In genomic region chr17:34263068-34263467, GRCm38 (mm10) we compare ENCODE assay signal across 8 mouse cellular contexts. TPM values are rescaled to one million over a fixed set of nuclear protein-coding genes. Genes with fewer than 3 reads are reported as not detected.
A peak's percentile ranks its signal among the peaks of the same experiment; 100 is the strongest.
DNase-seq lines count a peak whose midpoint lies in the region; ATAC-seq and TF ChIP-seq lines count a peak whose summit lies in the region.

No protein-coding gene starts in this region.

- peak overlapping the region; percentile 96 for H3K4me2 ChIP-seq in forebrain, embryonic 15.5 days (replicated peaks)

- peak; percentile 20 for DNase-seq in G1E (ENCODE audit: low spot score)
- peak; percentile 26 for DNase-seq in cerebellum, adult 11 months
- DNase-seq in layer of hippocampus, adult 2 months (ENCODE audit: low spot score in 2 of 2): peak; percentile 68 to 77
- DNase-seq in lung, adult 2 months: peak; percentile 70
- peak; percentile 77 for DNase-seq in thymus, adult 2 months

- no peak overlapping the region for H3K9ac ChIP-seq in forebrain, embryonic 15.5 days (replicated peaks)

- no peaks in the 10 kb centered on the region for H3K36me3 ChIP-seq in G1E (replicated peaks)
- H3K36me3 ChIP-seq in forebrain, embryonic 15.5 days: no peaks in the 10 kb centered on the region
- no peaks in the 10 kb centered on the region for H3K36me3 ChIP-seq in thymus, adult 2 months (ENCODE audit: control insufficient read depth, insufficient read depth, low read length)

- no peak overlapping the region for H3K27ac ChIP-seq in forebrain, embryonic 15.5 days (replicated peaks)
- no peak overlapping the region for H3K27ac ChIP-seq in layer of hippocampus, adult 2 months
- H3K27ac ChIP-seq in thymus, adult 2 months (ENCODE audit: control insufficient read depth, insufficient read depth, low read length): peak overlapping the region; percentile 51; the same call in 1 of the 2 replicates

- TF ChIP-seq CTCF in G1E (IDR thresholded peaks at IDR 0.05; ENCODE audit: low read depth, low read length): no peak
- TF ChIP-seq CTCF in layer of hippocampus, adult 2 months (conservative IDR thresholded peaks at IDR 0.05): no peak
- no peak for TF ChIP-seq CTCF in lung, adult 2 months (IDR thresholded peaks at IDR 0.05; ENCODE audit: insufficient read depth, low read length)
- 0 out of 2 replicates have a peak, but pooled peaks have one; percentile 25 for TF ChIP-seq CTCF in thymus, adult 2 months (IDR thresholded peaks at IDR 0.05; ENCODE audit: borderline replicate concordance, control insufficient read depth, extremely low read depth, insufficient read depth, low read length, poor library complexity)

- ATAC-seq in G1E (ENCODE audit: extremely low read depth, insufficient number of reproducible peaks, low FRiP score, poor library complexity, severe bottlenecking): no peak
- ATAC-seq in forebrain, embryonic 15.5 days (replicated peaks): peak; percentile 88
- ATAC-seq in hematopoietic stem cell, adult 5-6 weeks (replicated peaks in 1 of 2; ENCODE audit: insufficient read depth in 1 of 2, low FRiP score in 2 of 2, low TSS enrichment in 1 of 2, low read depth in 1 of 2, poor library complexity in 2 of 2, severe bottlenecking in 2 of 2): peak; percentile 81 to 85
- peak; percentile 71 for ATAC-seq in neutrophil, adult 5-6 weeks (ENCODE audit: extremely low read depth, insufficient number of reproducible peaks, low FRiP score, poor library complexity, severe bottlenecking)

- H3K9me3 ChIP-seq in G1E (replicated peaks): peaks cover 10% of the 10 kb centered on the region
- no peaks in the 10 kb centered on the region for H3K9me3 ChIP-seq in forebrain, embryonic 15.5 days

- H3K4me3 ChIP-seq in G1E (ENCODE audit: low read depth, low read length): no peak overlapping the region
- peak overlapping the region; percentile 46 for H3K4me3 ChIP-seq in forebrain, embryonic 15.5 days
- peak overlapping the region; percentile 56 for H3K4me3 ChIP-seq in layer of hippocampus, adult 2 months
- H3K4me3 ChIP-seq in lung, adult 2 months (replicated peaks; ENCODE audit: extremely low read depth, low read depth, low read length): peak overlapping the region; percentile 91
- peak overlapping the region; percentile 58 for H3K4me3 ChIP-seq in thymus, adult 2 months (ENCODE audit: control insufficient read depth, insufficient read depth, low read length)

- WGBS in forebrain, embryonic 15.5 days: 1% methylated on average over 8 of the region's 8 CpGs
- under 1% methylated on average over 8 of the region's 8 CpGs for WGBS in lung, adult 2 months
- 2% methylated on average over 8 of the region's 8 CpGs for WGBS in thymus, adult 2 months

- H3K27me3 ChIP-seq in G1E (ENCODE audit: insufficient read depth, low read length): peaks cover 34% of the 10 kb centered on the region
- peaks cover 18% of the 10 kb centered on the region for H3K27me3 ChIP-seq in forebrain, embryonic 15.5 days
- H3K27me3 ChIP-seq in thymus, adult 2 months (ENCODE audit: control insufficient read depth, insufficient read depth, low read length): peaks cover 4% of the 10 kb centered on the region; the same call in 1 of the 2 replicates

- peak; percentile 83; the same call in 1 of the 2 replicates for TF ChIP-seq POLR2A in lung, adult 2 months (IDR thresholded peaks at IDR 0.05; ENCODE audit: borderline replicate concordance, extremely low read depth, low read depth, low read length)
- no peak for TF ChIP-seq POLR2A in thymus, adult 2 months (IDR thresholded peaks at IDR 0.05; ENCODE audit: control insufficient read depth, extremely low read depth, insufficient read depth, low read length, poor library complexity)

- no peaks in the 10 kb centered on the region for H3K4me1 ChIP-seq in G1E (ENCODE audit: insufficient read depth, low read depth, low read length)
- H3K4me1 ChIP-seq in forebrain, embryonic 15.5 days: peaks cover 21% of the 10 kb centered on the region
- H3K4me1 ChIP-seq in lung, adult 2 months (ENCODE audit: control insufficient read depth, insufficient read depth, low read length): peaks cover 4% of the 10 kb centered on the region; the same call in 1 of the 2 replicates
- peaks cover 17% of the 10 kb centered on the region for H3K4me1 ChIP-seq in thymus, adult 2 months (replicated peaks; ENCODE audit: control insufficient read depth, insufficient read depth, low read length)

RNA-seq across cellular contexts. Expression of gene H2-Ab1, which starts 5.6 kb away (rescaled TPM):
- total RNA-seq in G1E (2014; fragmentation: Nextera tagmentation) (not detected in 2 replicates), G1E (2017) (0.27 and 0.29 TPM in 2 replicates)
- 0.07 and 0.11 TPM in 2 replicates for polyA plus RNA-seq in G1E (2012)
- polyA plus RNA-seq in forebrain, embryonic 15.5 days (2015; fragmentation: Nextera tagmentation; extraction: Ambion mirVana): 0.86 and 1.2 TPM in 2 replicates
- total RNA-seq in hematopoietic stem cell, adult 5-6 weeks (2017): 155 and 159 TPM in 2 replicates
- total RNA-seq in layer of hippocampus, adult 2 months (2021): 1 to 10 TPM; 1.7 to 1.8 TPM
- 1,370 and 1,736 TPM in 2 replicates for polyA plus RNA-seq in lung, adult 2 months (2012; rRNA removed)
- total RNA-seq in neutrophil, adult 5-6 weeks (2017): 2,894 and 2,999 TPM in 2 replicates
- polyA plus RNA-seq in thymus, adult 2 months (2012; rRNA removed): 2,799 and 4,004 TPM in 2 replicates

RNA-seq across cellular contexts. Expression of gene H2-Ob, which starts 24.4 kb away (rescaled TPM):
- not detected in 2 replicates for total RNA-seq in G1E (2014; fragmentation: Nextera tagmentation)
- 0.11 TPM in 1 of 2 replicates, not detected in the other for total RNA-seq in G1E (2017)
- polyA plus RNA-seq in G1E (2012): not detected in 2 replicates
- 0.20 TPM in 1 of 2 replicates, not detected in the other for polyA plus RNA-seq in forebrain, embryonic 15.5 days (2015; fragmentation: Nextera tagmentation; extraction: Ambion mirVana)
- total RNA-seq in hematopoietic stem cell, adult 5-6 weeks (2017): 60.2 and 91.1 TPM in 2 replicates
- total RNA-seq in layer of hippocampus, adult 2 months (2021): under 1 TPM in 1 of 2 experiments, not detected in 1; 0.17 TPM
- 18.8 and 34.6 TPM in 2 replicates for polyA plus RNA-seq in lung, adult 2 months (2012; rRNA removed)
- total RNA-seq in neutrophil, adult 5-6 weeks (2017): 965 and 1,002 TPM in 2 replicates
- 30.1 and 37.5 TPM in 2 replicates for polyA plus RNA-seq in thymus, adult 2 months (2012; rRNA removed)

RNA-seq across cellular contexts. Expression of gene H2-Aa, which starts 24.6 kb away (rescaled TPM):
- not detected in 2 replicates for total RNA-seq in G1E (2014; fragmentation: Nextera tagmentation)
- 0.06 TPM in 1 of 2 replicates, not detected in the other for total RNA-seq in G1E (2017)
- not detected in 2 replicates for polyA plus RNA-seq in G1E (2012)
- 0.23 TPM in 1 of 2 replicates, not detected in the other for polyA plus RNA-seq in forebrain, embryonic 15.5 days (2015; fragmentation: Nextera tagmentation; extraction: Ambion mirVana)
- 66.5 and 77.4 TPM in 2 replicates for total RNA-seq in hematopoietic stem cell, adult 5-6 weeks (2017)
- 1 to 10 TPM in 1 of 2 experiments, under 1 TPM in 1; 0.66 to 1.2 TPM for total RNA-seq in layer of hippocampus, adult 2 months (2021)
- polyA plus RNA-seq in lung, adult 2 months (2012; rRNA removed): 544 and 571 TPM in 2 replicates
- 2,237 and 2,269 TPM in 2 replicates for total RNA-seq in neutrophil, adult 5-6 weeks (2017)
- polyA plus RNA-seq in thymus, adult 2 months (2012; rRNA removed): 1,027 and 1,363 TPM in 2 replicates

RNA-seq across cellular contexts. Expression of gene H2-Eb1, which starts 42.6 kb away (rescaled TPM):
- total RNA-seq in G1E (2014; fragmentation: Nextera tagmentation) (not detected in 2 replicates), G1E (2017) (0.12 TPM in 1 of 2 replicates, not detected in the other)
- not detected in 2 replicates for polyA plus RNA-seq in G1E (2012)
- 1.1 and 1.6 TPM in 2 replicates for polyA plus RNA-seq in forebrain, embryonic 15.5 days (2015; fragmentation: Nextera tagmentation; extraction: Ambion mirVana)
- 64.4 and 73.0 TPM in 2 replicates for total RNA-seq in hematopoietic stem cell, adult 5-6 weeks (2017)
- total RNA-seq in layer of hippocampus, adult 2 months (2021): 1 to 10 TPM; 1.0 to 1.3 TPM
- 256 and 285 TPM in 2 replicates for polyA plus RNA-seq in lung, adult 2 months (2012; rRNA removed)
- total RNA-seq in neutrophil, adult 5-6 weeks (2017): 2,076 and 2,332 TPM in 2 replicates
- polyA plus RNA-seq in thymus, adult 2 months (2012; rRNA removed): 492 and 666 TPM in 2 replicates

RNA-seq across cellular contexts. Expression of gene Tap2, which starts 59.7 kb away (rescaled TPM):
- total RNA-seq in G1E (2014; fragmentation: Nextera tagmentation) (7.8 and 8.7 TPM in 2 replicates), G1E (2017) (12.0 and 13.4 TPM in 2 replicates)
- 56.4 and 58.9 TPM in 2 replicates for polyA plus RNA-seq in G1E (2012)
- polyA plus RNA-seq in forebrain, embryonic 15.5 days (2015; fragmentation: Nextera tagmentation; extraction: Ambion mirVana): 1.3 and 1.7 TPM in 2 replicates
- total RNA-seq in hematopoietic stem cell, adult 5-6 weeks (2017): 113 and 116 TPM in 2 replicates
- 1 to 10 TPM; 7.8 to 9.3 TPM for total RNA-seq in layer of hippocampus, adult 2 months (2021)
- 68.8 and 70.9 TPM in 2 replicates for polyA plus RNA-seq in lung, adult 2 months (2012; rRNA removed)
- total RNA-seq in neutrophil, adult 5-6 weeks (2017): 108 and 112 TPM in 2 replicates
- 231 and 232 TPM in 2 replicates for polyA plus RNA-seq in thymus, adult 2 months (2012; rRNA removed)

Comparison
In these comparisons a context has a peak if more than half of its experiments do, and no peak if none do; other contexts are left out.
1. DNase-seq: peak in every context shown above with its lines; median percentile 77 in thymus, adult 2 months; 72 in layer of hippocampus, adult 2 months; 70 in lung, adult 2 months; 26 in cerebellum, adult 11 months; 20 in G1E.
2. RNA of gene H2-Ab1, which starts 5.6 kb away (total RNA-seq): 2,894 to 2,999 TPM in neutrophil, adult 5-6 weeks and 155 to 159 TPM in hematopoietic stem cell, adult 5-6 weeks; 1.7 to 1.8 TPM in layer of hippocampus, adult 2 months and 0.27 to 0.29 TPM in G1E; every median in the first group is over 10 times any median in the second.
3. RNA of gene H2-Ob, which starts 24.4 kb away (total RNA-seq): 965 to 1,002 TPM in neutrophil, adult 5-6 weeks and 60.2 to 91.1 TPM in hematopoietic stem cell, adult 5-6 weeks; 0.17 TPM in layer of hippocampus, adult 2 months and 0.11 TPM in G1E; every median in the first group is over 10 times any median in the second.
4. RNA of gene H2-Aa, which starts 24.6 kb away (total RNA-seq): 2,237 to 2,269 TPM in neutrophil, adult 5-6 weeks; 66.5 to 77.4 TPM in hematopoietic stem cell, adult 5-6 weeks, 0.66 to 1.2 TPM in layer of hippocampus, adult 2 months and 0.06 TPM in G1E; every median in the first group is over 10 times any median in the second.